Mouse (Mus musculus): ENCODE results near the gene Cldn34b4.

Cldn34b4 gene

GRCm38 (mm10) chrX:76393050-76393449 lies at the start of gene Cldn34b4:
TSS of gene Cldn34b4 (plus strand) at chrX:76393350.
- no peak for DNase-seq (ENCODE audit: low spot score)
